Mouse (Mus musculus) neutrophil, adult 5-6 weeks (primary cell): ENCODE measurements around the gene Slc29a1. TPM values are rescaled to one million over a fixed set of nuclear protein-coding genes. Genes with fewer than 3 reads are reported as not detected.

Experiments
- ATAC-seq: fragments of 151-379, 151-347 bp; 2 replicates; pipeline ENCODE4 v1.8.0; 2017; ENCODE audit warnings: mild to moderate bottlenecking, moderate TSS enrichment; ENCODE audit not compliant: insufficient number of reproducible peaks, poor library complexity, low FRiP score, severe bottlenecking; ENCODE audit errors: extremely low read depth
- total RNA-seq: library from RNA; stranded (forward); fragments of 200-1000 nt; gene quantifications from 2 replicates; pipeline ENCODE4 v1.2.3, GENCODE M21; 2017

Slc29a1 gene
- total RNA-seq, 1 experiment from 2014 or later, result 5.9 TPM

GRCm38 (mm10) chr17:45616046-45616650, 16.7 kb upstream of the Slc29a1 start:
- ATAC-seq, result no peak

GRCm38 (mm10) chr17:45612921-45613320, 13.5 kb upstream of the Slc29a1 start:
- 0 out of 2 replicates have a peak, but pooled peaks have one; percentile 33 for ATAC-seq

GRCm38 (mm10) chr17:45612008-45612407, 12.6 kb upstream of the Slc29a1 start:
- ATAC-seq, result no peak

GRCm38 (mm10) chr17:45610144-45610866, 10.9 kb upstream of the Slc29a1 start:
- no peak for ATAC-seq

GRCm38 (mm10) chr17:45608396-45608795, 9.0 kb upstream of the Slc29a1 start:
- ATAC-seq, result no peak

- no peak for ATAC-seq
These were observed 7.8 kb upstream of the Slc29a1 start for GRCm38 (mm10) chr17:45606992-45607879.

GRCm38 (mm10) chr17:45602984-45603383, 3.6 kb upstream of the Slc29a1 start:
- ATAC-seq, result no peak

- no peak for ATAC-seq
These were observed 2.5 kb upstream of the Slc29a1 start, which contains the start of gene Mymx for GRCm38 (mm10) chr17:45601877-45602304. Gene Mymx (minus strand): TSS chr17:45602102.

- no peak for ATAC-seq
These were observed 1.9 kb upstream of the Slc29a1 start for GRCm38 (mm10) chr17:45601325-45601724.

GRCm38 (mm10) chr17:45600267-45600666, 861 bp upstream of the Slc29a1 start:
- ATAC-seq, result no peak

GRCm38 (mm10) chr17:45598891-45599290, 515 bp downstream of the Slc29a1 start:
- no peak for ATAC-seq

- no peak for ATAC-seq
These were observed 1.0 kb downstream of the Slc29a1 start for GRCm38 (mm10) chr17:45598376-45598775.

- ATAC-seq, result no peak
These were observed 1.6 kb downstream of the Slc29a1 start for GRCm38 (mm10) chr17:45597787-45598186.

- peak; percentile 58 for ATAC-seq
These were observed 2.6 kb downstream of the Slc29a1 start for GRCm38 (mm10) chr17:45596631-45597396.

GRCm38 (mm10) chr17:45595736-45596390, 3.5 kb downstream of the Slc29a1 start:
- no peak for ATAC-seq

- ATAC-seq, result peak; percentile 35
These were observed 4.3 kb downstream of the Slc29a1 start for GRCm38 (mm10) chr17:45594881-45595735.

GRCm38 (mm10) chr17:45594195-45594594, 5.2 kb downstream of the Slc29a1 start:
- no peak for ATAC-seq
